Mouse (Mus musculus) urinary bladder, postnatal 4 days (tissue): ENCODE data around the gene Spata48.

Experiments
- DNase-seq, 2 experiments: peaks; one replicate each; pipeline ENCODE4 v3.0.0; 2021 to 2022; ENCODE audit warnings: low spot score in 2 of 2

Spata48 gene

DNA sequence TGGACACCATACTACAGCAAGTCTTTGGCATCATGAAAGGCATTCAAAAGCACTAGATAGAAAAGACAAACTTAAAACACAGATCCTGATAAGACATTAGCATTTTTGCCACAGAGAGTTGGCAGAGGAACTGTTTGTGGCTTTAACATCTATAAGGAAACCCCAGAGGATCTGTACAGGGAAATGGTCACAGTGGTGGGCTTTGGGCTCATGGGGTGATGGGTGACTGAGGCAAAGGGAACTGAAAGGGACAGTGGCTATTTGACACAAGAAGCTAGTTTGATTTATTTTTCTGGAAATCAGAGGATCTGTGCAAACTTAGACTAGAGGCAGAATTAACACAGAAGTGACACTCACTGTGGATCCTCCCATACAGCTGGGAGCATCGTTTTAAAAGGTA, 74.4 kb downstream of the Spata48 start:
- no peak for DNase-seq

DNA sequence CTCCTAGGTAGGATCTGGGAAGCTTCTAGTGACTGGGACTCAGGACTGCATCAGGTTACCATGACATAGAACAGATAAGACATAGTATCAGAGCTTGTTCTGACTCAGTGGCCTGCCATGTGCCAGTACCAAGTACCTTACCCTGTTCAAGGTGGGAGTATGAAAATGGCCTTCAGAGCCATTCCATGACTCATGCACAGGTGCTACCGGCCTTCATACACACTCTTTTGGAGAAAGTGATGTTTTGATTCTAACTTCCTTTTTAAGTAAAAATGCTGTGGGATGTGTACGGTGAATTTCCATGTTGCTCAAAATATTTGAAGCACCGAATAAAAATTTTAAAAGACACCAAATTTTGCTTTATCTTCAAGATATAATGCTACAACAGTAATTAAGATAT, 84.1 kb downstream of the Spata48 start:
- DNase-seq = no peak

DNA sequence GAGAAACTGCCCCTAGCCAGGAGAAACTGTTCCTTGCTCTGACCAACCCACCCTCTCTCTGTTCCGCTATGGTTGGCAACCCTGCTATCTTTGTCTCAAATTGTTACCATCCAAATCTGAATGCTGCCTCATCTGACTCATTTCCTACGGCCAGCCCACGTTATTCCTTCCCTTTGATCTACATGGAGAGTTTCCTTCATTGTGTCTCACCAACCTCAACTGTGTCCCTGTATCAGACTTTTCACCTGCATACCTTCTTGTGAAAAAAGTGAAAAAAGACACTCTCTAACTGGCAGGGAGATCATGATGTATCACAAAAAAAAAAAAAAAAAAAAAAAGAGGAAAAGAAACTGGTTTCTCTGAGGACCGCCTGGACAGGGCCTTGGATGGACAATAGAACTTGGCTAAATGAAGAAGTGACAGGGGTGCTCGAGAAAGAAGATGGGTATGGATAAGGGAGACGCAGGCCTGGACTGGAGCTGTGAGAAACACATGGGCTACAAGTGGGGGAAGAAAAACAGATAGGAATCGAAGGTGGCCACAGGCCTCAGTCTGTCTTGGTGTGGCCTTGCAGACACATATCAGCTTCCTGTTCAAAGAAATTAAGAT, 85.1 kb downstream of the Spata48 start:
- DNase-seq = no peak

DNA sequence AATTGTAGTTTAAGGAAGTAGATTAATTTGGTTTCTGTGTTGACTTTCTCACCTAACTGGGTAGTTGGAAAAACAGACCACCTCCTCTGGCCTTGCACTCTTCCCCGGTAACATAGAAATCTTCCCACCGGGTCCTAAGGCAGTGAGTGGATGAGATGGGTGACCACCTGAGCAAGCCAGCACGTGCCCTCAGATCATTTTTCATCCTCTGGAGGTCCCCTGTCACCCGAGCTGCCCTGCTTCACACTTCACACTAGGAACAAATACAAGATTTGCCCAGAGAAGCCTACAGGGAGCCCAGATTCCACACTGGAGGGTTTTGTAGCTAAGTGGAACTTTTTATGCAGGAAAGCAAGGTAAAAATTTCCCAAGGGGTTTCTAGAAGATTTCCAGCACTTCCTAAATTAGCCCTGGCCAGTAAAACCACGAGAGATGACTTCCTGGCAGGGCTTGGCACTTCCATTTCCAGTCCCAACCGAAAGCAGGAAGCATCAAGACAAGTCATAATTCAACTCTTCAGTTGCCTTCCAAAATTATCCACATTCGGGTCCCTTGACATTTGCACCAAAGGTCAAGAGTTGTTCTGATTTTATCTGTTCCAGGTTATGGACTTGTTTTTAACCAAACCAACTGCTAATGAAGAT, 85.8 kb downstream of the Spata48 start:
- DNase-seq = no peak

DNA sequence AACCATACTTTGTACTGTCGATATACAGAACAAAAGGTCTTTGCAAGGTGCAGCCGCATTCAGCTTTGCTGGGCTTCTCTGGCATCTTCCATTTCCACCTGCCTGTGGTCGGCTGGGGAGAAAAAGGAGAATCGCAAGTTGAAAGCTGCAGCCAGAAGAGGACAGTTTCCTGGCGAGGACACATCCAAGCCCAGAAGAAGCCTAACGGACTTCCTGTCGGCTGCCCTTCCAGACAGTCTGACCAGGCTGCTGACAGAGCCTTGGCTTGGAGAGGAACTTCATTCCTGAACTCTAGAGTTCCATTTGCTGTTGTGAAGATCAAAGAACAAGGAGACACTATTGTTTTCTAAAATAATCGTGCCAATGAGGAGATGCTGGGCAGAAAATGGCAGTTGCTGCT, 93.7 kb downstream of the Spata48 start:
- no peak for DNase-seq

DNA sequence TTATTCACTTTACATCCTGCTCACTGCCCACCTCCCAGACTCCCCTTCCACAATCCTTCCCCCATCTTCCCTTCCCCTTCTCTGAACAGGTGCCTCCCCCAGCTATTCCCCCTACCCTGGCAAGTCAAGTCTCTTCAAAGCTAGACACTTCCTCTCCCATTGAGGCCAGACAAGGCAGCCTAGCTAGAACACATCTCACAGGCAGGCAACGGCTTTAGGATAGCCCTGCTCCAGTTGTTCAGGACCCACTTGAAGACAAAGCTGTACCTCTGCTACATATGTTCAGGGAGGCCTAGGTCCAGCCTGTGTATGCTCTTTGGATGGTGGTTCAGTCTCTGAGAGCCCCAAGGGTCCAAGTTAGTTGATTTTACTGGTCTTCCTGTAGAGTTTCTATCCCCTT, 94.3 kb downstream of the Spata48 start:
- no peak for DNase-seq

DNA sequence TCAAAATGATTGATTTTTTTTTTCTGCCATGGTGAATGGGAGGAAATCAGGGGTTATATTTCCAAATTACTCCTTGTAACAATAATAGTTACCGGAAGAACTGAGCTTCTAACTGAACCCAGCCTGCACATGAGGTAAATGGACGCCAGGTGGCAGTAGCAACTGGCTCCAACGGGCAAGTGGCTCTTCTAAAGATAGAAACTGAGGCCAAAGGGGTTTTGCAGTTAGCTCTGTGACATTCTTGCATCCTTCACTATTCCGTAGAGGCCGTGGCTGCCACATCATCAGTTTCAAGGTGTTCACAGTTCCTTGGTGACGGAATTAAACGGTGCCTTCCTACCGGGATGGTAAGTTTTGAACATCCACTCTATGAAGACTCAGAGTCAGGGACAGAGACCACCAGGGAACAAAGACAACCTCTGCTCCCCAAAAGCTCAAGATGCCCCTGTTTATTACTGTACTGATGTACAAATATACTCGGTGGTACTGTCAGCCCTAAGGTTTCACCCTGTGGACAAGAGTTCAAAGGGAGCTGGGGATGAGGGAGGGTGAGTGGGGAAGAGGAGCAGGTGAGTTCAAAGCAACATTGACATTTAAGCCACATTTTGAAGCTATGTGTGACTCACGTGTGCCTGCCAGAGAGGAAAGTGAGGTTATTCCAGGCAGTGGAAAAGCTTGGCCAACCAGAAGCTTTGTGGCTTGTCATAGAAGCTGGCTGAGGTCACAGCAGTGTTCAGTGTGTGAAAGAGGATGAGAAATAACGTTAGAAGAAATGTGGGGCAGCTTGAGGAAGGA, 95.5 kb downstream of the Spata48 start:
- no peak for DNase-seq

DNA sequence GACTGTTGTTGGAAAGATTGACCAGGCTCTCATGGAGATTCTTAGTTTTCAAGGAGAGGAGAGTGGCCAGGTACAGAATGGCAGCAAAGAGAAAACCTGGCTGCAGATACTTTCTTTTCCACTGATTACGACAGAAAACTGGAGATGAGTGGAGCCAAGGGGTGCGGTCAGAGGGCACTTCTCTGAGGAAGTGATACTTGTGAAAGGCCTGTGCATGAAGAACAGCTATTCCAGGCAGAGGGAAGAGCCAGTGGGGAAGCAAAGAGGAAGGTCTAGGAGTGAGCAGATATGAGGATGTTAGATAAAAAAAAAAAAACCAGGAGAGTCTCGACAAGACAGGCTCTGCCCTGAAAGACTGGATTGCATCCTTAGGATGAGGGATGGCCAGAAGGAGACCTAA, 96.8 kb downstream of the Spata48 start:
- no peak for DNase-seq

DNA sequence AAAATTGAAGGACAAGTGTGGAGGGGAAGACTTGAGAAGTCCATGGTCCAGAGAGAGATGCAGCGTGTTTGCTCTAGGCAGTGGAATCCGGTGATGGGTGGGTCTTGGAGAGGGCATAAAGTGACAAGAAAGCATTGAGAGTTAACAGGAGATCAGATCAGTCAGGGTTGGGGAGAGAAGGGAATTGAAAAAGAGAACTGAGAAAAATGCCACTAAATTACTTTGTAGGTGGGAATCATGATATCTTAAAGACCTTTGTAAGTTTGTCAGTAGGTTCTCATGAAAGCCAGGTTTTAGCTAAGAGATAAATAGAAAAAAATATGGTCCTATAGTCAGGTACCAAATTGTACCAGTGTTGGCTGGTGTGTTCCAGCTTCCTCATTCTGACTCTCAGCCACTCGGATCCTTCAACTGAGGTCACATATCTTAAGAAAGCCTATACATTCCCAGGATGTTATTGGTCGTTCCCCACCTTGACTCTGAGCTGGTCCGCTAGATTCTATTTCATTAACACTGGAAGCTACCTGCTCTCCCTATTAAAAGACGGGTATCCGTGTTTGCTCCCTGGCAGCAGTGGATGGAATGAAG, 97.3 kb downstream of the Spata48 start:
- no peak for DNase-seq

DNA sequence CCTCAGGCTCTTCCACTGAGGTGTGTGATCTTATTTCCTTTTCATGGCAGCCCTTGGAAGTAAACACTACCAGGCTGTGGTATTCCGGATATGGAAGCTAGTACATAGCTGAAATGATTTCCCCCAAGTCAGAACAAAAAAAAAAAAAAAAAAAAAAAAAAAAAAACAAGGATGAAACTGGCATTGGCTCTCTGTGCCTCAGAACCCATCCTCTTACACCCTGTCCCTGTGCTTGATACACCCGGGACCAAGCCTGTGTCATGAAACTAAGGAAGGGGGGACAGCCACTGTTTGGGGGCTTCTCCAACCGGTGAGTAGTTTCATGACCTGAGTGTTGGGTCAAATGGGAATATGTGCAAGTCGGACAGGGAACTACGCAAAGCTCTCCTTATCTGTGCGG, 99.2 kb downstream of the Spata48 start:
- DNase-seq = no peak

DNA sequence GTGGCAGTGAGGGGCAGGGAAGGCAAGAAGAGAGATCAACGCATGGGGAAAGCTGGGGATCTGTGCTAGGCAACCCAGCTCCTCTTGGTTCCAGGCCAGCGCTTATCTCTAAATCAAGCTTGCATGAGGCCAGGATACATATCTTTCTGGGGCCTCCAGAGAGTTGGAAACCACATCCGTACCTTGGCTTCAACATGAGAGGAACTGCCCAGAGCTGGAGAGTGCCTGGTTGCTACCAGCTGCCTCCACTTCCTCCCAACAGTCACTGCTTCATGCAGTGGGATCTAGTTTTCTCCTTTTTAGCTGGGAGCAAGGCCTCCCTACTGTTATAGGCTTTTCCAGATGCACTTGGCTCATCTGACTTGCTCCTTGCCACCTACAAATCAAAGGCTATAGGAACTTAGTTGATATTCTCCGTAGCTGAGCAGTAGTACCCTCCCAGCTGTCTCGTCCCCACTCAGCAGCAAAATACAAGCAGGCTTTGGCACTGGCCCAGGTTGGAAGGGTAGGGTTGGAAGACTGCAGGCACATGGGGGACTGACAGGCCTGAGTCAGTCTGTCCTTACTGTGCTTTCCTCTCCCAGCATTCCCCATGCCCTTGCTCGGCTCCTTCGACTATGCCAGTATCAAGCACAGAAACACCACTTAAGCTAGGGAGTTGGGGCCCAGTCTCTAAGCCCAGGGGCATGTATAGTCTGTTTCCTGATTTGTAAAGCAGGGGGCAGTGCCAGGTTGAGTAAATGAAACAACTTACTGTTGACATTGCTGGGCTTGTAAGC, 102.6 kb downstream of the Spata48 start:
- no peak for DNase-seq
